Mouse (Mus musculus): ENCODE measurements around the gene Gatb.

DNA sequence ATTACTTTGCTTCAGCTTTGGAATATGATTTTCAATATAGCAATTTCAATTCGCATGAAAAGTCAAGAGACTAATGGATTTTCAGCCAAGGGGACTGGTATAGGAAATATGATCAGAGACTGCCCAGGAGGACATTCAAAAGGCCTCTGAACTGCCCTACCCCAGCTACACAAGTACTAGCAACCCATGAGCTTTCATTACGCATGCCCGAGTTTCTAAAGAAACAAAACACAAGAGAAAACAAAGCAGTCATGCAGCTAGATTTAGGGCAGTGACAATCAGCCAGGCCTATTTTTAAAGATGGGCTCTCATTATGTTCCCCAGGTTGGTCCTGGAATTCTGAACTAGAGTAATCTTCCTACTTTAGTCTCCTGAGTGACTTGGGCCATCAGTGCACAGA, 41.5 kb upstream of the Gatb start:
- no peak for TF ChIP-seq CTCF (IDR thresholded peaks at IDR 0.05; ENCODE audit: control insufficient read depth, insufficient read depth, low read length)
- TF ChIP-seq POLR2A (IDR thresholded peaks at IDR 0.05; ENCODE audit: borderline replicate concordance, control insufficient read depth, low read depth, low read length): no peak

All from bone marrow, adult 2 months (tissue).